Mouse (Mus musculus) gastrocnemius, adult 18-20 months (tissue): ENCODE measurements around the gene Tagap. TPM values are rescaled to one million over a fixed set of nuclear protein-coding genes. Genes with fewer than 3 reads are reported as not detected.
"Not testable (repeated sequence)": the region's sequence is repeated elsewhere in the genome, so short reads cannot be mapped to it uniquely, and the experiment has no call there.

Experiments used
- DNase-seq: peaks from one replicate; pipeline ENCODE4 v3.0.0; 2021; ENCODE audit warnings: low spot score
- total RNA-seq, 2 experiments: library from RNA; stranded (reverse); gene quantifications; 2 replicates each; pipeline ENCODE4 v1.2.3; 2021

Gene Tagap
- total RNA-seq, 2 experiments from 2014 or later: 2.2 to 2.4 TPM

DNA sequence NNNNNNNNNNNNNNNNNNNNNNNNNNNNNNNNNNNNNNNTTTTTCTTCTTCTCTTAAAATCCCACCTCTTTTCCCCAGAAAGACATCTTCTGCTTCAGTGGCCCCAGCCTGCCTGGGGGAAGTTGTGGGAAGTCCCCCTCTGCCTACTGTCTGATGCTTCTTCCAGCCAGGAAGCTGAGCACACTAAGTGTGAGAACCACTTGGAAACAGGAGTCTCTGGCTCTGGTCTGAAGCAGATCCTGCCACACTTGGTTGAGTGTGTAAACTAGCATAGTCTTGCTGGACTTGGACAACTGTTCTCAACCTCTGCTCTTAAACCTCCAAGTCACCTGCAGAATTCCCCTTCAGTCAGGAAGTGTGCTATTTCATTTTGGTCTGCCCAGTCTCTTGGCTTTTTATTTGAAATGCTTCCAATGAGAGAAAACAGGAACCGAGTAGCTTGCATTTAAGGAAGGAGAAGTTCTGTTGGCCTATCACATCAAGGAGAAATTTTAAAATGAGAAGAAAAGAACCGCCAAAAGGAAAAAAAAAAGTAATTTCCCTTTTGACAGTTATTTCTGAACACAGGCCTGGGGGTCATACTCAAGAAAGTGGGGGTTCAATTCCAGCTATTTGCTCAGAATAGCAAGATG, 11.1 kb upstream of the Tagap start:
- no peak for DNase-seq

- DNase-seq: no peak
Measured at GRCm38 (mm10) chr17:7915791-7916190, 10.0 kb upstream of the Tagap start.

DNA sequence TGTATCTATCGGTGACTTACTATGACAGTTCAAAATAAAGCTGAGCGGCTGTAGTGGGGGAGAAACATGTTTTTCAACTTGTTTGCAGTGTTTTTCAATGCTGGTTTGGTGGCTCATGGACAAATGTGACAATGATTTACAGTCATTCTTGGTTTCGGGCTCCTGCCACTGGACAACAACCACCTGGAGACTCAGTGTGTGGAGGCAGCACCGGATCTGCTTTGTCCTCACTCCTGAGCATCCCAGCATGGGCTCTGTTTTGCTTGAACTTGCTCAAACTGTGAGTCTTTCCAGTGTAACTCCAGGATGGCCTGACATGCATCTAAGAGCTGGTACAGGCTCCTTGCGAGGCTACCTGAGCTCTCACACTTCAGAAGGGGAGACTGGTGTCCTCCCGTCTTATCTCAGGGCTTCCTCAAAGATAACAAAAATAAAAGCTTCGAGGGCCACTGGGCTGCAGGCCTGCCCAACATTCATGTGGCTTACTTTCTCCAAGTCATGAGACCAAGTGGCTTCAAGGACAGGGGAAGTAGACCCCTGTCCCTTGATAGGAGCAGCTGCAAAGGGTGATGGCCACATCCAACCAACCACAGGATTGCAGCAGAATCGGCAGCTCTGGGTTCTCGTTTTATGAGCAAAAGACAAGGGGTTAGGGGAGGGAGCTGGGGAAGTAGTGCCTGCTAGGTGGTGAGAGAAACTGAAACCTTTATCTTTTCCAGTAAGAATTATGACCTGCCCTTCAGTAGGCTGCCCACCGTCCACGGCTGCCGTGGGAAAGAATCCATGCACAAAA, 8.8 kb upstream of the Tagap start:
- no peak for DNase-seq

- DNase-seq: no peak
Measured at GRCm38 (mm10) chr17:7918355-7918754, 7.4 kb upstream of the Tagap start.

DNA sequence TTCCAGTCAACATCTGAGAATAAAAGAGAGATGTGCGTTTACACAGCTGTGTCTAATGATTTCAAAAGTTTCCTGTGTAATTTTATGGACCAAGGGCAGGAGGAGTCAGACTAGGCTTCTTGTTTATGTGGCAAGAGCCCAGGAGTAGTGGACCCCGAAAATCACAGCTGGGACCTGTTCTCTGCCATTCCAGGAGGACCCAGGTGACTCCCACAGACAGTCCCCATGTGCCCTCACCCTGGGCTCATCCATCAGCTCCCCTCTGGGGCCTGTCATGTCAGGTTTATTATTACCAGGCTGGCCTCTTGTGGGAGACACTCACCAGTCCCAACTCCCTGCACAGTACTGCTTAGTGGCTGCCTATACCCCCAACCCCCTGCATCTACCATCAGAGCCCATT, 6.6 kb upstream of the Tagap start:
- no peak for DNase-seq

- no peak for DNase-seq
Measured at GRCm38 (mm10) chr17:7922564-7922963, 3.2 kb upstream of the Tagap start.

- DNase-seq: no peak
Measured at GRCm38 (mm10) chr17:7924185-7924725, 1.5 kb upstream of the Tagap start.

GRCm38 (mm10) chr17:7927582-7928535, 2.1 kb downstream of the Tagap start:
- DNase-seq: peak; percentile 65

- no peak for DNase-seq
Measured at GRCm38 (mm10) chr17:7928662-7929061, 2.9 kb downstream of the Tagap start.

DNA sequence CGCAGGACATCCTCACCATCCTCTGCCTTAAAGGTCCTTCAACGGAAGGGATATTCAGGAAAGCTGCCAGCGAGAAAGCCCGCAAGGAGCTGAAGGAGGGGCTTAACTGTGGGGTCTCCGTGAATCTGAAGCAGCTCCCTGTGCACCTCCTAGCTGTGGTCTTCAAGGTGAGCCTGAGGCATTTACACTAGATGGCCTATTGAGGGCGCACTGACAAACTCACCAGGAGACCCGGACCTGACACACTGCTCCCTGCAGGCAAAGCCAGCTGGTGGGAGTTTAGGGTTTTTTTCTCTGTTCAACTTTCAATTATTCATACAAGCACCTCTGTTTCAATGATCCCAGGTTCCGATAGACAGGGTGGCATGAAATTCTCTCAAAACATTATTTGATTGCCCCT, 3.5 kb downstream of the Tagap start:
- no peak for DNase-seq

DNA sequence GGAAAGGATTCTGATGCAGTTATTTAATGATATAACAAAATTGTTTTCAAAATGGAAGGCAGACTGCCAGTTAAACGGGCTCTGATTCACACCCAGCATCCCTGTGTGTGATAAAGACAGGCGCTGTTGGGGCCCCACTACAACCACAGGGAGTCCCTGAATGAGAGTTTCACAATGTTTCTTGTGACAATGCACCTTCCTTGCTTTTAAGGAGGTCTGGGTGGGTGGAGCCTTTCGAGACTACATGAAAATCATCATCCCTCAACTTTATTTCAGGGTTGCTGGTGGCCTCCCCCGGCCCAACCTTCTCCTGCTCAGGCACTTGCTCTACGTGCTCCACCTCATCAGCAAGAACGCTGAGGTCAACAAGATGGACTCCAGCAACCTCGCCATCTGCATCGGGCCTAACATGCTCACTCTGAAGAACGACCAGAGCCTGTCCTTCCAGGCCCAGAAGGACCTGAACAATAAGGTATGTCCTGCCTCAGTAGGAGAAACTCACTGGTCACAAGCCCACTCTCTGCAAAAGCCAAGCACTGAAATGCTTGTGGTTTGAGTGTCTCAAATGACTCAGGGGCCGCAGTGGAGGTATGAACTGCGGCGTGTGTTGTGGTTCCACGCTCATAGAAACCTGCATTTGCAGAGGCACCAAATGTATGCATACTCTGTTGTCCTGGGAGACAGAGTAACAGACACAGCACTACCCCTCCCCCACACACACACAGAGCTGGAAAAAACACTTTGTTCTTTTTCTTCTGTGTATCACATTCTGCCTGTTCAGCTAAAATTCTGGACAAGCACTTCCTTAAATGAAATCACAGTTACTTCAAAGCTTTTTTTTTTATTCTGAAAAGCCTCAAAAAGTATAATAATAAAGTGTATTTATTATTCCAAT, 5.5 kb downstream of the Tagap start:
- no peak for DNase-seq

DNA sequence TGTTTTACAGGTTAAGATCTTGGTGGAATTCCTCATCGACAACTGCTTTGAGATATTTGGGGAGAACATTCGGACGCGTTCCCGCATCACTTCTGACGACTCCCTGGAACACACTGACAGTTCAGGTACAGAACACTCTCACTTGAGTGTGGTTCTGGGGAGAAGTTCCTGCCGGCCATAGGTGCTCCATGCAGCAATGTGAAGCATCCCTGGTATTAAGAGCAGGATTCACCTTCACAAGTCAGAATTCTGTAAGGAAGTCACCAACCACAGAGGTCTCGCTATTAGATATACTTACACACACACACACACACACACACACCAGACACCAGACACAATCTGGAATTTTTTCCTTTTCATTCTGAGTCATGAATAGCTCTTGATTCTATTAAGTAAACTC, 6.3 kb downstream of the Tagap start:
- not testable (repeated sequence) for DNase-seq

GRCm38 (mm10) chr17:7939640-7940039, 13.8 kb downstream of the Tagap start:
- DNase-seq: peak; percentile 25

GRCm38 (mm10) chr17:7945117-7946052, 19.6 kb downstream of the Tagap start, which contains the start of gene Rsph3a:
TSS of gene Rsph3a (plus strand) at chr17:7945614.
- DNase-seq: peak; percentile 82

- not testable (repeated sequence) for DNase-seq
Measured at GRCm38 (mm10) chr17:7946053-7946627, 20.3 kb downstream of the Tagap start.

GRCm38 (mm10) chr17:7951333-7951732, 25.5 kb downstream of the Tagap start:
- DNase-seq: not testable (repeated sequence)

DNA sequence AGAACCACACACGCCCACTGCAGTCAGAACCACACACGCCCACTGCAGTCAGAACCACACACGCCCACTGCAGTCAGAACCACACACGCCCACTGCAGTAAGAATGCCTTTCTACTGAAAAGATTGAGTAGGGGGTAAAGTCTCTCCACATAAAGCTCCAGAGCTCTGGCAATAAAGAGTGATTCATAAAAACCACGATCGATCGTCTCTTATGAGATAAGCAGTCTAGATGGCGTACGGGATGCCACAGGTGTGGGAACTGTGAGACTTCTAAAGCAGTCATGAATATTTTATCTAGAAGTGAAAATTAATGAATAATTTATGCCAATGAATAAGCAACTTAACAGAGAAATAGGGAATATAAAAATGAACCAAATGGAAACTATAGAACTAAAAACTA, 31.4 kb downstream of the Tagap start:
- not testable (repeated sequence) for DNase-seq

DNA sequence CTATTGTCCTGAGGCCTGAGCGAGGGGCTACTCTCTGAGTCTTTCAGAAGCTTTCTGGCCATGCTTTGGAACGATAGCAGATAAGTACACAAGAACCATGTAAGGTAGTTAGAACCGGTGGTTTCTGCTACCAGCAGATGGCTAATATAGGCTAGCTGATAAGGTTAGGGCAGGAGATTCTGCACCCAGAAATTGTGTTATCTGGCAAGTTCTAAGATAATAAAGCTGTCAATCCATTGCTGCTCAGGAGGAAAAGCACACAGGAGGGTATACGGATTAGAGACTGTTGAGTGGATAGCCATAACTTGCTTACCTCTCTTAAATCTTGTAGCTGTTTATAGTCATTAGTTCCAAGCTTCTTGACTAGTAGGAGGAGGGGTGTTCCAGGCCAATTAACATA, 37.5 kb downstream of the Tagap start:
- DNase-seq: not testable (repeated sequence)

GRCm38 (mm10) chr17:7964398-7964797, 38.6 kb downstream of the Tagap start:
- not testable (repeated sequence) for DNase-seq
